Mouse (Mus musculus) embryonic facial prominence, embryonic 12.5 days (tissue): ENCODE results near the gene Adarb1. TPM values are rescaled to one million over a fixed set of nuclear protein-coding genes. Genes with fewer than 3 reads are reported as not detected.

ENCODE experiments used
- ATAC-seq: fragments of 200-750 bp; cut with Nextera tagmentation; 2 replicates; pipeline ENCODE4 v1.8.0; 2017; ENCODE audit not compliant: insufficient number of reproducible peaks, insufficient read depth, low FRiP score, low TSS enrichment
- H3K27ac ChIP-seq: fragments of 300-500 bp; sonication (generic); 2 replicates; pipeline ENCODE4 v1.5.1; 2016; ENCODE audit warnings: mild to moderate bottlenecking
- H3K27me3 ChIP-seq: fragments of 300-500 bp; sonication (generic); 2 replicates; pipeline ENCODE4 v1.6.1; 2016; ENCODE audit warnings: mild to moderate bottlenecking, moderate library complexity
- H3K36me3 ChIP-seq: fragments of 300-500 bp; sonication (generic); 2 replicates; pipeline ENCODE4 v1.6.1; 2016; ENCODE audit warnings: mild to moderate bottlenecking
- H3K4me1 ChIP-seq: fragments of 300-500 bp; sonication (generic); 2 replicates; pipeline ENCODE4 v1.6.1; 2016
- H3K4me2 ChIP-seq: fragments of 300-500 bp; sonication (generic); replicated peaks from 2 replicates; pipeline ENCODE4 v1.6.1; 2016; ENCODE audit warnings: mild to moderate bottlenecking, moderate library complexity
- H3K4me3 ChIP-seq: fragments of 300-500 bp; sonication (generic); 2 replicates; pipeline ENCODE4 v1.5.1; 2016; ENCODE audit warnings: mild to moderate bottlenecking
- H3K9ac ChIP-seq: fragments of 300-500 bp; sonication (generic); 2 replicates; pipeline ENCODE4 v1.6.1; 2016; ENCODE audit warnings: mild to moderate bottlenecking, moderate library complexity
- H3K9me3 ChIP-seq: fragments of 300-500 bp; sonication (generic); 2 replicates; pipeline ENCODE4 v1.6.1; 2016; ENCODE audit warnings: mild to moderate bottlenecking, moderate library complexity
- WGBS: fragments of 180-500 bp; shearing (Covaris S2); methylation state at CpG from one replicate; pipeline ENCODE4 v1.1.7; 2016; 5-methylcytosine and 5-hydroxymethylcytosine counted together
- polyA plus RNA-seq: library from polyadenylated mRNA; unstranded; fragments of >200 nt; fragmentation: Nextera tagmentation; extraction: Ambion mirVana; gene quantifications from 2 replicates; pipeline ENCODE4 v1.2.1, GENCODE M21; 2016

Adarb1 gene
- 6.6 and 8.2 TPM in 2 replicates for polyA plus RNA-seq

- peak within 1 kb of the TSS; percentile 61; the same call in 1 of the 2 replicates for H3K27ac ChIP-seq
- H3K36me3 ChIP-seq: no peaks in the 10 kb centered on the region
- under 1% methylated on average over 57 of the region's 57 CpGs for WGBS
Observed at GRCm38 (mm10) chr10:77418138-77418537, at the start of gene Adarb1. Gene Adarb1, minus strand, starts transcription at chr10:77418270.

GRCm38 (mm10) chr10:77467407-77467806 is 49.3 kb upstream of the Adarb1 start:
- H3K4me1 ChIP-seq: no peaks in the 10 kb centered on the region
- no peaks in the 10 kb centered on the region for H3K27me3 ChIP-seq
- H3K9ac ChIP-seq: no peak overlapping the region
- H3K36me3 ChIP-seq: no peaks in the 10 kb centered on the region
- H3K4me2 ChIP-seq: no peak overlapping the region
- 83% methylated on average over 6 of the region's 6 CpGs for WGBS
- no peak overlapping the region for H3K4me3 ChIP-seq
- ATAC-seq: no peak
- no peaks in the 10 kb centered on the region for H3K9me3 ChIP-seq
- H3K27ac ChIP-seq: no peak overlapping the region

More at GRCm38 (mm10) chr10:77418138-77418537, at the start of gene Adarb1:
- Histone ChIP-seq H3K9me3 (no peaks in the 10 kb centered on the region), H3K9ac (peak within 1 kb of the TSS; percentile 63), H3K4me2 (peak within 1 kb of the TSS; percentile 92), H3K4me1 (peaks cover 12% of the 10 kb centered on the region), H3K4me3 (peak within 1 kb of the TSS; percentile 72), H3K27me3 (peaks cover 18% of the 10 kb centered on the region)
- ATAC-seq: peak; percentile 87

GRCm38 (mm10) chr10:77465902-77466301 is 47.8 kb upstream of the Adarb1 start:
- ATAC-seq: no peak
- H3K27me3 ChIP-seq: no peaks in the 10 kb centered on the region
- 84% methylated on average over 5 of the region's 5 CpGs for WGBS

GRCm38 (mm10) chr10:77464181-77464936 is 46.3 kb upstream of the Adarb1 start:
- H3K4me1 ChIP-seq: no peaks in the 10 kb centered on the region
- no peaks in the 10 kb centered on the region for H3K9me3 ChIP-seq
- H3K9ac ChIP-seq: no peak overlapping the region
- 78% methylated on average over 10 of the region's 10 CpGs for WGBS
- no peak overlapping the region for H3K27ac ChIP-seq
- H3K4me2 ChIP-seq: no peak overlapping the region
- H3K27me3 ChIP-seq: no peaks in the 10 kb centered on the region
- no peak overlapping the region for H3K4me3 ChIP-seq
- no peaks in the 10 kb centered on the region for H3K36me3 ChIP-seq
- no peak for ATAC-seq

More at GRCm38 (mm10) chr10:77465902-77466301, 47.8 kb upstream of the Adarb1 start:
- Histone ChIP-seq H3K36me3 (no peaks in the 10 kb centered on the region), H3K9me3 (no peaks in the 10 kb centered on the region), H3K9ac (no peak overlapping the region), H3K4me1 (no peaks in the 10 kb centered on the region), H3K4me2 (no peak overlapping the region), H3K4me3 (no peak overlapping the region), H3K27ac (no peak overlapping the region)

GRCm38 (mm10) chr10:77461161-77461560 is 43.1 kb upstream of the Adarb1 start:
- 85% methylated on average over 8 of the region's 8 CpGs for WGBS
- H3K27me3 ChIP-seq: no peaks in the 10 kb centered on the region
- ATAC-seq: no peak
- no peaks in the 10 kb centered on the region for H3K36me3 ChIP-seq
- H3K27ac ChIP-seq: no peak overlapping the region
- no peak overlapping the region for H3K4me2 ChIP-seq
- H3K4me3 ChIP-seq: no peak overlapping the region
- no peaks in the 10 kb centered on the region for H3K4me1 ChIP-seq
- no peaks in the 10 kb centered on the region for H3K9me3 ChIP-seq
- no peak overlapping the region for H3K9ac ChIP-seq

- no peak for ATAC-seq
- 85% methylated on average over 3 of the region's 3 CpGs for WGBS
Observed at GRCm38 (mm10) chr10:77457701-77458100, 39.6 kb upstream of the Adarb1 start.

GRCm38 (mm10) chr10:77456507-77456906 is 38.4 kb upstream of the Adarb1 start:
- Histone ChIP-seq H3K4me2 (no peak overlapping the region), H3K27ac (no peak overlapping the region), H3K4me3 (no peak overlapping the region), H3K27me3 (no peaks in the 10 kb centered on the region), H3K4me1 (no peaks in the 10 kb centered on the region), H3K9ac (no peak overlapping the region), H3K9me3 (no peaks in the 10 kb centered on the region), H3K36me3 (no peaks in the 10 kb centered on the region)
- WGBS: 60% methylated on average over 7 of the region's 7 CpGs
- ATAC-seq: no peak

More at GRCm38 (mm10) chr10:77457701-77458100, 39.6 kb upstream of the Adarb1 start:
- no peaks in the 10 kb centered on the region for H3K36me3 ChIP-seq
- H3K27me3 ChIP-seq: no peaks in the 10 kb centered on the region
- H3K4me2 ChIP-seq: no peak overlapping the region
- H3K27ac ChIP-seq: no peak overlapping the region
- no peaks in the 10 kb centered on the region for H3K4me1 ChIP-seq
- no peaks in the 10 kb centered on the region for H3K9me3 ChIP-seq
- no peak overlapping the region for H3K4me3 ChIP-seq
- no peak overlapping the region for H3K9ac ChIP-seq

GRCm38 (mm10) chr10:77455251-77456010 is 37.4 kb upstream of the Adarb1 start:
- H3K27me3 ChIP-seq: no peaks in the 10 kb centered on the region
- no peak overlapping the region for H3K4me3 ChIP-seq
- no peak for ATAC-seq
- no peak overlapping the region for H3K27ac ChIP-seq
- H3K4me2 ChIP-seq: no peak overlapping the region
- WGBS: 76% methylated on average over 14 of the region's 14 CpGs
- H3K9ac ChIP-seq: no peak overlapping the region
- peaks cover 2% of the 10 kb centered on the region for H3K4me1 ChIP-seq
- no peaks in the 10 kb centered on the region for H3K36me3 ChIP-seq
- no peaks in the 10 kb centered on the region for H3K9me3 ChIP-seq

- Histone ChIP-seq H3K9ac (no peak overlapping the region), H3K4me1 (peaks cover 8% of the 10 kb centered on the region), H3K4me2 (no peak overlapping the region), H3K4me3 (no peak overlapping the region), H3K9me3 (no peaks in the 10 kb centered on the region), H3K27me3 (no peaks in the 10 kb centered on the region), H3K27ac (no peak overlapping the region), H3K36me3 (no peaks in the 10 kb centered on the region)
- WGBS: 76% methylated on average over 6 of the region's 6 CpGs
- ATAC-seq: no peak
Observed at GRCm38 (mm10) chr10:77454795-77455194, 36.7 kb upstream of the Adarb1 start.

- Histone ChIP-seq H3K36me3 (no peaks in the 10 kb centered on the region), H3K4me2 (no peak overlapping the region), H3K27ac (no peak overlapping the region), H3K4me3 (no peak overlapping the region), H3K27me3 (no peaks in the 10 kb centered on the region), H3K9me3 (no peaks in the 10 kb centered on the region), H3K9ac (no peak overlapping the region), H3K4me1 (peaks cover 18% of the 10 kb centered on the region)
- no peak for ATAC-seq
- WGBS: 93% methylated on average over 4 of the region's 4 CpGs
Observed at GRCm38 (mm10) chr10:77451822-77452221, 33.8 kb upstream of the Adarb1 start.

- H3K4me3 ChIP-seq: no peak overlapping the region
- H3K4me1 ChIP-seq: peaks cover 18% of the 10 kb centered on the region
- H3K27me3 ChIP-seq: no peaks in the 10 kb centered on the region
- peak; percentile 55; the same call in 1 of the 2 replicates for ATAC-seq
- no peaks in the 10 kb centered on the region for H3K36me3 ChIP-seq
- no peak overlapping the region for H3K4me2 ChIP-seq
- H3K9me3 ChIP-seq: peaks cover 2% of the 10 kb centered on the region; the same call in 1 of the 2 replicates
- no peak overlapping the region for H3K9ac ChIP-seq
- H3K27ac ChIP-seq: peak overlapping the region; percentile 41; the same call in 1 of the 2 replicates
Observed at GRCm38 (mm10) chr10:77450159-77450464, 32.0 kb upstream of the Adarb1 start.
